Comparison of ENCODE assay signal across 8 mouse cellular contexts in genomic region chr1:16798292-16798691, GRCm38 (mm10).
DNase-seq lines count a peak whose midpoint lies in the region; ATAC-seq and TF ChIP-seq lines count a peak whose summit lies in the region.

No protein-coding gene starts in this region.

- H3K27ac ChIP-seq in left cerebral cortex, adult 2 months, result no peak overlapping the region

- TF ChIP-seq CTCF in left cerebral cortex, adult 2 months (IDR thresholded peaks at IDR 0.05), result peak; percentile 79

- intact Hi-C loops in left cerebral cortex, adult 2 months (cut with DNase I), result loop anchor here (1.0 to 10.0 kb wide), 2 partner anchors 325 to 837 kb away; no protein-coding TSS in a partner anchor

- no peak overlapping the region for H3K4me3 ChIP-seq in left cerebral cortex, adult 2 months

- DNase-seq in Muller cell, postnatal 12 days (ENCODE audit: inconsistent ontology term), result peak; percentile 33
- DNase-seq in cerebellum, adult 9-11 months, result peak; percentile 81
- peak; percentile 78 to 88 for DNase-seq in frontal cortex, postnatal 25 days (ENCODE audit: low spot score in 2 of 2)
- DNase-seq in induced T-regulatory cell, adult 2 months (ENCODE audit: low read depth), result peak; percentile 20
- DNase-seq in left cerebral cortex, adult 2 months (ENCODE audit: extremely low spot score in 1 of 2, low spot score in 2 of 2), result peak; percentile 76 to 88
- DNase-seq in right cerebral cortex, postnatal 14 days, result peak; percentile 91
- DNase-seq in urinary bladder, postnatal 36 days (ENCODE audit: low spot score in 2 of 2), result peak; percentile 60 to 71

- ATAC-seq in megakaryocyte progenitor cell, adult 5-6 weeks (replicated peaks; ENCODE audit: poor library complexity), result peak; percentile 100

Comparison
In these comparisons a context has a peak if more than half of its experiments do, and no peak if none do; other contexts are left out.
1. DNase-seq: peak in every context shown above with its lines; median percentile 91 in right cerebral cortex, postnatal 14 days; 83 in frontal cortex, postnatal 25 days; 82 in left cerebral cortex, adult 2 months; 81 in cerebellum, adult 9-11 months; 66 in urinary bladder, postnatal 36 days; 33 in Muller cell, postnatal 12 days; 20 in induced T-regulatory cell, adult 2 months.